ENCODE assay signal across 8 mouse cellular contexts in genomic region chr8:3567641-3568371, GRCm38 (mm10). TPM values are rescaled to one million over a fixed set of nuclear protein-coding genes. Genes with fewer than 3 reads are reported as not detected.
DNase-seq lines count a peak whose midpoint lies in the region; ATAC-seq lines count a peak whose summit lies in the region.

Gene C330021F23Rik (plus strand): TSS chr8:3567990.

- peak within 1 kb of the TSS; percentile 34 for H3K4me3 ChIP-seq in limb, embryonic 10.5 days

- intact Hi-C loops in heart, postnatal 36 days (cut with DNase I) = no loop called here
- intact Hi-C loops in heart, postnatal 10 days (cut with DNase I) = no loop called here

- DNase-seq in heart, adult 11 months = peak; percentile 86
- no peak for DNase-seq in heart, postnatal 36 days
- peak; percentile 15 to 33 for DNase-seq in heart, postnatal 10 days
- peak; percentile 32 for DNase-seq in limb, embryonic 10.5 days (ENCODE audit: low spot score)
- peak; percentile 78 for DNase-seq in retina, embryonic 14.5 days (ENCODE audit: low spot score)
- no peak for DNase-seq in gastrocnemius, postnatal 25 days
- no peak for DNase-seq in cerebellum, postnatal 14 days

- no peaks in the 10 kb centered on the region for H3K27me3 ChIP-seq in limb, embryonic 10.5 days (ENCODE audit: low read depth, poor library complexity, severe bottlenecking)

- H3K9me3 ChIP-seq in limb, embryonic 10.5 days (replicated peaks) = no peaks in the 10 kb centered on the region

- 6% methylated on average over 12 of the region's 12 CpGs for WGBS in limb, embryonic 10.5 days

- H3K36me3 ChIP-seq in limb, embryonic 10.5 days = no peaks in the 10 kb centered on the region

- peak within 1 kb of the TSS; percentile 69 for H3K27ac ChIP-seq in limb, embryonic 10.5 days

- H3K4me1 ChIP-seq in limb, embryonic 10.5 days = peaks cover 10% of the 10 kb centered on the region; the same call in 1 of the 2 replicates

- ATAC-seq in CD4-positive, CD25-positive, alpha-beta regulatory T cell, adult 4 months = no peak

RNA-seq across cellular contexts. Expression of gene C330021F23Rik, which starts in this region (rescaled TPM):
- not detected for total RNA-seq in heart, postnatal 36 days (2021)
- under 1 TPM; 0.30 to 0.91 TPM for total RNA-seq in heart, postnatal 10 days (2021)
- polyA plus RNA-seq in limb, embryonic 10.5 days (2016; fragmentation: Nextera tagmentation; extraction: Ambion mirVana) = 3.5 and 4.0 TPM in 2 replicates
- total RNA-seq in gastrocnemius, postnatal 25 days (2021) = not detected
- polyA plus RNA-seq in CD4-positive, CD25-positive, alpha-beta regulatory T cell, adult 4 months (2017; shearing (Covaris generic)) = 1 to 10 TPM in 1 of 2 experiments, not detected in 1; 1.4 TPM

Comparison
In these comparisons a context has a peak if more than half of its experiments do, and no peak if none do; other contexts are left out.
1. DNase-seq: peak in heart, adult 11 months (single experiment), limb, embryonic 10.5 days (single experiment) and retina, embryonic 14.5 days (single experiment); none in heart, postnatal 36 days (0 of 2), gastrocnemius, postnatal 25 days (single experiment) and cerebellum, postnatal 14 days (0 of 2).
2. Peak in DNase-seq in heart, postnatal 10 days; RNA of the gene not detected or under 1 TPM.